Mouse (Mus musculus) activated CD4-positive, CD25-positive, alpha-beta regulatory T cell (primary cell): ENCODE results near the gene Agap1. TPM values are rescaled to one million over a fixed set of nuclear protein-coding genes. Genes with fewer than 3 reads are reported as not detected.

Experiments
- polyA plus RNA-seq, 2 experiments: library from polyadenylated mRNA; unstranded; fragments of 100-300 nt; shearing (Covaris generic); gene quantifications; one replicate each; pipeline ENCODE4 v1.2.1; 2017

The Agap1 gene
- under 1 TPM; 0.35 to 0.72 TPM for polyA plus RNA-seq

GRCm38 (mm10) chr1:89454196-89455123 is at the start of gene Agap1:
Gene Agap1 (plus strand): TSS chr1:89454806.

GRCm38 (mm10) chr1:89931120-89931519 is 476.5 kb downstream of the Agap1 start, which contains the start of gene Gbx2:
Gene Gbx2 (minus strand): TSS chr1:89931179.

